Mouse (Mus musculus) retina, postnatal 7 days (tissue): ENCODE measurements around the gene Slc4a3.
A peak's percentile ranks its signal among the peaks of the same experiment; 100 is the strongest.

Experiments
- DNase-seq: peaks from one replicate; pipeline ENCODE4 v3.0.0-alpha.2; 2012; ENCODE audit warnings: low read depth, low spot score

Gene Slc4a3

GRCm38 (mm10) chr1:75595930-75596329, 49.9 kb downstream of the Slc4a3 start:
- DNase-seq, result no peak

GRCm38 (mm10) chr1:75596906-75597305, 50.8 kb downstream of the Slc4a3 start:
- DNase-seq, result no peak

- peak; percentile 25 for DNase-seq
Measured at GRCm38 (mm10) chr1:75597622-75598021, 51.6 kb downstream of the Slc4a3 start.

GRCm38 (mm10) chr1:75601738-75602137, 55.7 kb downstream of the Slc4a3 start:
- DNase-seq, result no peak

- no peak for DNase-seq
Measured at GRCm38 (mm10) chr1:75603584-75603983, 57.5 kb downstream of the Slc4a3 start.

GRCm38 (mm10) chr1:75608225-75608624, 62.2 kb downstream of the Slc4a3 start:
- DNase-seq, result no peak

- DNase-seq, result no peak
Measured at GRCm38 (mm10) chr1:75608625-75609263, 62.7 kb downstream of the Slc4a3 start.

GRCm38 (mm10) chr1:75609264-75609662, 63.2 kb downstream of the Slc4a3 start:
- DNase-seq, result no peak

- DNase-seq, result no peak
Measured at GRCm38 (mm10) chr1:75610553-75610952, 64.5 kb downstream of the Slc4a3 start.
